Mouse (Mus musculus) liver, embryonic 14.5 days (tissue): ENCODE data around the gene Bnc2.

Experiments used
- CTCF ChIP-seq: IDR thresholded peaks from 2 replicates; pipeline ENCODE4 v1.5.1; 2016; ENCODE audit warnings: antibody characterized with exemption, low read depth, control low read depth
- EP300 ChIP-seq: IDR thresholded peaks from 2 replicates; pipeline ENCODE4 v1.6.1; 2016; ENCODE audit warnings: antibody characterized with exemption, low read depth

- no peak for TF ChIP-seq CTCF
- no peak for TF ChIP-seq EP300
Observed at GRCm38 (mm10) chr4:84523651-84524221, 151.3 kb downstream of the Bnc2 start.
